Mouse (Mus musculus): ENCODE data around the gene Psmd10. TPM values are rescaled to one million over a fixed set of nuclear protein-coding genes. Genes with fewer than 3 reads are reported as not detected.

Psmd10 gene
- polyA plus RNA-seq, 1 experiment from 2014 or later = 38.0 TPM

- ATAC-seq (ENCODE audit: insufficient number of reproducible peaks, insufficient read depth, low FRiP score, low read depth) = no peak; the same call in 1 of the 2 replicates
- H3K36me3 ChIP-seq (ENCODE audit: control insufficient read depth, insufficient read depth, low read length) = no peaks in the 10 kb centered on the region
- no peak overlapping the region for H3K9ac ChIP-seq (replicated peaks; ENCODE audit: low read depth, low read length)
- H3K27ac ChIP-seq (ENCODE audit: low read length) = no peak overlapping the region
- H3K9me3 ChIP-seq (ENCODE audit: control insufficient read depth, low read depth, low read length) = no peaks in the 10 kb centered on the region
- peaks cover 3% of the 10 kb centered on the region; the same call in 1 of the 2 replicates for H3K4me1 ChIP-seq (ENCODE audit: control insufficient read depth, insufficient read depth, low read length)
- no peak overlapping the region for H3K4me2 ChIP-seq (replicated peaks; ENCODE audit: low read depth, low read length)
- WGBS = 69% methylated on average over 2 of the region's 2 CpGs
- no peak overlapping the region for H3K4me3 ChIP-seq (ENCODE audit: low read depth, low read length)
- no peaks in the 10 kb centered on the region for H3K27me3 ChIP-seq (ENCODE audit: control insufficient read depth, insufficient read depth, low read length)
These were observed 23.0 kb upstream of the Psmd10 start for GRCm38 (mm10) chrX:140979546-140979945.

- WGBS = 89% methylated on average over 1 of the region's 1 CpGs
- no peak overlapping the region for H3K4me3 ChIP-seq (ENCODE audit: low read depth, low read length)
- no peak overlapping the region for H3K9ac ChIP-seq (replicated peaks; ENCODE audit: low read depth, low read length)
- no peaks in the 10 kb centered on the region for H3K36me3 ChIP-seq (ENCODE audit: control insufficient read depth, insufficient read depth, low read length)
- H3K27me3 ChIP-seq (ENCODE audit: control insufficient read depth, insufficient read depth, low read length) = no peaks in the 10 kb centered on the region
- H3K4me2 ChIP-seq (replicated peaks; ENCODE audit: low read depth, low read length) = no peak overlapping the region
- no peak for ATAC-seq (ENCODE audit: insufficient number of reproducible peaks, insufficient read depth, low FRiP score, low read depth)
- no peaks in the 10 kb centered on the region for H3K9me3 ChIP-seq (ENCODE audit: control insufficient read depth, low read depth, low read length)
- H3K27ac ChIP-seq (ENCODE audit: low read length) = no peak overlapping the region
- H3K4me1 ChIP-seq (ENCODE audit: control insufficient read depth, insufficient read depth, low read length) = peaks cover under 1% of the 10 kb centered on the region; the same call in 1 of the 2 replicates
These were observed 22.4 kb upstream of the Psmd10 start for GRCm38 (mm10) chrX:140978943-140979342.

GRCm38 (mm10) chrX:140956959-140957358 lies 431 bp upstream of the Psmd10 start:
- peak overlapping the region; percentile 38 for H3K4me3 ChIP-seq (ENCODE audit: low read depth, low read length)
- no peaks in the 10 kb centered on the region for H3K4me1 ChIP-seq (ENCODE audit: control insufficient read depth, insufficient read depth, low read length)
- no peaks in the 10 kb centered on the region for H3K27me3 ChIP-seq (ENCODE audit: control insufficient read depth, insufficient read depth, low read length)
- peak overlapping the region; percentile 56 for H3K4me2 ChIP-seq (replicated peaks; ENCODE audit: low read depth, low read length)
- no peaks in the 10 kb centered on the region for H3K36me3 ChIP-seq (ENCODE audit: control insufficient read depth, insufficient read depth, low read length)
- 26% methylated on average over 5 of the region's 5 CpGs for WGBS
- H3K27ac ChIP-seq (ENCODE audit: low read length) = no peak overlapping the region
- H3K9me3 ChIP-seq (ENCODE audit: control insufficient read depth, low read depth, low read length) = no peaks in the 10 kb centered on the region
- H3K9ac ChIP-seq (replicated peaks; ENCODE audit: low read depth, low read length) = 0 out of 2 replicates have a peak overlapping the region, but pooled peaks have one; percentile 3
- ATAC-seq (ENCODE audit: insufficient number of reproducible peaks, insufficient read depth, low FRiP score, low read depth) = peak; percentile 66

- no peak overlapping the region for H3K4me2 ChIP-seq (replicated peaks; ENCODE audit: low read depth, low read length)
These were observed 2.9 kb downstream of the Psmd10 start for GRCm38 (mm10) chrX:140953618-140954017.

GRCm38 (mm10) chrX:140936271-140936670 lies 20.3 kb downstream of the Psmd10 start:
- H3K27me3 ChIP-seq (ENCODE audit: control insufficient read depth, insufficient read depth, low read length) = no peaks in the 10 kb centered on the region
- H3K4me2 ChIP-seq (replicated peaks; ENCODE audit: low read depth, low read length) = no peak overlapping the region
- 61% methylated on average over 5 of the region's 5 CpGs for WGBS

More at GRCm38 (mm10) chrX:140953618-140954017, 2.9 kb downstream of the Psmd10 start:
- 81% methylated on average over 4 of the region's 4 CpGs for WGBS
- Histone ChIP-seq H3K27me3 (ENCODE audit: control insufficient read depth, insufficient read depth, low read length) (no peaks in the 10 kb centered on the region), H3K9me3 (ENCODE audit: control insufficient read depth, low read depth, low read length) (no peaks in the 10 kb centered on the region), H3K36me3 (ENCODE audit: control insufficient read depth, insufficient read depth, low read length) (no peaks in the 10 kb centered on the region), H3K27ac (ENCODE audit: low read length) (no peak overlapping the region), H3K4me3 (ENCODE audit: low read depth, low read length) (no peak overlapping the region), H3K4me1 (ENCODE audit: control insufficient read depth, insufficient read depth, low read length) (no peaks in the 10 kb centered on the region), H3K9ac (replicated peaks; ENCODE audit: low read depth, low read length) (no peak overlapping the region)
- ATAC-seq (ENCODE audit: insufficient number of reproducible peaks, insufficient read depth, low FRiP score, low read depth) = no peak

GRCm38 (mm10) chrX:140933263-140933662 lies 23.3 kb downstream of the Psmd10 start:
- H3K27me3 ChIP-seq (ENCODE audit: control insufficient read depth, insufficient read depth, low read length) = no peaks in the 10 kb centered on the region
- ATAC-seq (ENCODE audit: insufficient number of reproducible peaks, insufficient read depth, low FRiP score, low read depth) = no peak
- H3K36me3 ChIP-seq (ENCODE audit: control insufficient read depth, insufficient read depth, low read length) = no peaks in the 10 kb centered on the region

More at GRCm38 (mm10) chrX:140936271-140936670, 20.3 kb downstream of the Psmd10 start:
- no peak for ATAC-seq (ENCODE audit: insufficient number of reproducible peaks, insufficient read depth, low FRiP score, low read depth)
- Histone ChIP-seq H3K9me3 (ENCODE audit: control insufficient read depth, low read depth, low read length) (no peaks in the 10 kb centered on the region), H3K9ac (replicated peaks; ENCODE audit: low read depth, low read length) (no peak overlapping the region), H3K4me3 (ENCODE audit: low read depth, low read length) (no peak overlapping the region), H3K27ac (ENCODE audit: low read length) (no peak overlapping the region), H3K36me3 (ENCODE audit: control insufficient read depth, insufficient read depth, low read length) (no peaks in the 10 kb centered on the region), H3K4me1 (ENCODE audit: control insufficient read depth, insufficient read depth, low read length) (no peaks in the 10 kb centered on the region)

GRCm38 (mm10) chrX:140932066-140932465 lies 24.5 kb downstream of the Psmd10 start:
- no peaks in the 10 kb centered on the region for H3K27me3 ChIP-seq (ENCODE audit: control insufficient read depth, insufficient read depth, low read length)

More at GRCm38 (mm10) chrX:140933263-140933662, 23.3 kb downstream of the Psmd10 start:
- H3K4me2 ChIP-seq (replicated peaks; ENCODE audit: low read depth, low read length) = no peak overlapping the region
- 71% methylated on average over 3 of the region's 3 CpGs for WGBS
- no peak overlapping the region for H3K27ac ChIP-seq (ENCODE audit: low read length)
- no peak overlapping the region for H3K9ac ChIP-seq (replicated peaks; ENCODE audit: low read depth, low read length)
- H3K9me3 ChIP-seq (ENCODE audit: control insufficient read depth, low read depth, low read length) = no peaks in the 10 kb centered on the region
- no peak overlapping the region for H3K4me3 ChIP-seq (ENCODE audit: low read depth, low read length)
- no peaks in the 10 kb centered on the region for H3K4me1 ChIP-seq (ENCODE audit: control insufficient read depth, insufficient read depth, low read length)

GRCm38 (mm10) chrX:140921321-140921720 lies 35.2 kb downstream of the Psmd10 start:
- no peaks in the 10 kb centered on the region for H3K27me3 ChIP-seq (ENCODE audit: control insufficient read depth, insufficient read depth, low read length)
- H3K9ac ChIP-seq (replicated peaks; ENCODE audit: low read depth, low read length) = no peak overlapping the region
- no peak overlapping the region for H3K27ac ChIP-seq (ENCODE audit: low read length)
- WGBS = 76% methylated on average over 6 of the region's 6 CpGs
- H3K4me3 ChIP-seq (ENCODE audit: low read depth, low read length) = no peak overlapping the region
- H3K9me3 ChIP-seq (ENCODE audit: control insufficient read depth, low read depth, low read length) = no peaks in the 10 kb centered on the region
- no peak for ATAC-seq (ENCODE audit: insufficient number of reproducible peaks, insufficient read depth, low FRiP score, low read depth)
- no peaks in the 10 kb centered on the region for H3K36me3 ChIP-seq (ENCODE audit: control insufficient read depth, insufficient read depth, low read length)
- H3K4me1 ChIP-seq (ENCODE audit: control insufficient read depth, insufficient read depth, low read length) = no peaks in the 10 kb centered on the region
- no peak overlapping the region for H3K4me2 ChIP-seq (replicated peaks; ENCODE audit: low read depth, low read length)

More at GRCm38 (mm10) chrX:140932066-140932465, 24.5 kb downstream of the Psmd10 start:
- Histone ChIP-seq H3K4me1 (ENCODE audit: control insufficient read depth, insufficient read depth, low read length) (no peaks in the 10 kb centered on the region), H3K9ac (replicated peaks; ENCODE audit: low read depth, low read length) (no peak overlapping the region), H3K36me3 (ENCODE audit: control insufficient read depth, insufficient read depth, low read length) (no peaks in the 10 kb centered on the region), H3K4me2 (replicated peaks; ENCODE audit: low read depth, low read length) (no peak overlapping the region), H3K9me3 (ENCODE audit: control insufficient read depth, low read depth, low read length) (no peaks in the 10 kb centered on the region), H3K27ac (ENCODE audit: low read length) (no peak overlapping the region), H3K4me3 (ENCODE audit: low read depth, low read length) (no peak overlapping the region)
- no peak for ATAC-seq (ENCODE audit: insufficient number of reproducible peaks, insufficient read depth, low FRiP score, low read depth)
- 57% methylated on average over 3 of the region's 3 CpGs for WGBS

GRCm38 (mm10) chrX:140907360-140907759 lies 49.2 kb downstream of the Psmd10 start, which contains the start of gene Vsig1:
TSS of gene Vsig1 (plus strand) at chrX:140907608.
- peak; percentile 56; the same call in 1 of the 2 replicates for ATAC-seq (ENCODE audit: insufficient number of reproducible peaks, insufficient read depth, low FRiP score, low read depth)
- Histone ChIP-seq H3K36me3 (ENCODE audit: control insufficient read depth, insufficient read depth, low read length) (no peaks in the 10 kb centered on the region), H3K4me1 (ENCODE audit: control insufficient read depth, insufficient read depth, low read length) (no peaks in the 10 kb centered on the region), H3K4me3 (ENCODE audit: low read depth, low read length) (no peak within 1 kb of the TSS), H3K27ac (ENCODE audit: low read length) (no peak within 1 kb of the TSS), H3K4me2 (replicated peaks; ENCODE audit: low read depth, low read length) (no peak within 1 kb of the TSS), H3K9me3 (ENCODE audit: control insufficient read depth, low read depth, low read length) (no peaks in the 10 kb centered on the region), H3K9ac (replicated peaks; ENCODE audit: low read depth, low read length) (no peak within 1 kb of the TSS), H3K27me3 (ENCODE audit: control insufficient read depth, insufficient read depth, low read length) (0 out of 2 replicates have a peak, but pooled peaks cover 3% of the 10 kb centered on the region)
- 50% methylated on average over 7 of the region's 7 CpGs for WGBS
